Mouse (Mus musculus) midbrain, postnatal 0 days (tissue): Measurements from ENCODE around the gene Gse1. TPM values are rescaled to one million over a fixed set of nuclear protein-coding genes. Genes with fewer than 3 reads are reported as not detected.

Experiments
- ATAC-seq: fragments of 200-750 bp; cut with Nextera tagmentation; 2 replicates; pipeline ENCODE4 v1.8.0; 2017; ENCODE audit warnings: moderate number of reproducible peaks, mild to moderate bottlenecking, moderate TSS enrichment, moderate library complexity; ENCODE audit not compliant: low FRiP score
- DNase-seq: peaks from one replicate; pipeline ENCODE4 v3.0.0-alpha.2; 2015; ENCODE audit warnings: low spot score
- H3K27ac ChIP-seq: fragments of 300-500 bp; sonication (generic); 2 replicates; pipeline ENCODE4 v1.5.1; 2014; ENCODE audit warnings: low read depth, mild to moderate bottlenecking, low read length, mixed read lengths
- H3K27me3 ChIP-seq: fragments of 300-500 bp; sonication (generic); 2 replicates; pipeline ENCODE4 v1.6.1; 2014; ENCODE audit warnings: low read length, control low read depth, mixed read lengths; ENCODE audit not compliant: insufficient read depth
- H3K36me3 ChIP-seq: fragments of 300-500 bp; sonication (generic); 2 replicates; pipeline ENCODE4 v1.6.1; 2014; ENCODE audit warnings: low read length, control low read depth, mixed read lengths; ENCODE audit not compliant: insufficient read depth
- H3K4me1 ChIP-seq: fragments of 300-500 bp; sonication (generic); 2 replicates; pipeline ENCODE4 v1.6.1; 2014; ENCODE audit warnings: mild to moderate bottlenecking, control low read depth, antibody characterized with exemption, low read length, mixed read lengths; ENCODE audit not compliant: insufficient read depth
- H3K4me2 ChIP-seq: fragments of 300-500 bp; sonication (generic); 2 replicates; pipeline ENCODE4 v1.6.1; 2014; ENCODE audit warnings: low read depth, mild to moderate bottlenecking, low read length, mixed read lengths; ENCODE audit not compliant: poor library complexity, severe bottlenecking
- H3K4me3 ChIP-seq: fragments of 300-500 bp; sonication (generic); 2 replicates; pipeline ENCODE4 v1.5.1; 2014; ENCODE audit warnings: low read depth, mild to moderate bottlenecking, low read length, moderate library complexity
- H3K9ac ChIP-seq: fragments of 300-500 bp; sonication (generic); replicated peaks from 2 replicates; pipeline ENCODE4 v1.6.1; 2014; ENCODE audit warnings: mild to moderate bottlenecking, low read length, moderate library complexity, mixed read lengths; ENCODE audit not compliant: poor library complexity, severe bottlenecking
- H3K9me3 ChIP-seq: fragments of 300-500 bp; sonication (generic); 2 replicates; pipeline ENCODE4 v1.6.1; 2016; ENCODE audit warnings: low read length, control low read depth
- CTCF ChIP-seq: IDR thresholded peaks from 2 replicates; pipeline ENCODE4 v1.5.1; 2016; ENCODE audit warnings: antibody characterized with exemption, mild to moderate bottlenecking
- WGBS: fragments of 180-500 bp; shearing (Covaris S2); extraction: QIAGEN DNeasy Blood & Tissue Kit; methylation state at CpG from one replicate; pipeline ENCODE4 v1.1.7; 2014; 5-methylcytosine and 5-hydroxymethylcytosine counted together
- polyA plus RNA-seq: library from polyadenylated mRNA; unstranded; fragments of >200 nt; fragmentation: Nextera tagmentation; extraction: Ambion mirVana; gene quantifications from 2 replicates; pipeline ENCODE4 v1.2.1, GENCODE M21; 2015
- total RNA-seq: library from RNA; depleted of rRNA; stranded (reverse); fragments of >200 nt; gene quantifications from 2 replicates; pipeline ENCODE4 v1.2.3, GENCODE M21; 2014

Gse1 gene
- total and polyA plus RNA-seq, 2 experiments from 2014 or later = 12.4 to 51.3 TPM

- no peak overlapping the region for H3K4me2 ChIP-seq
- H3K4me1 ChIP-seq = peaks cover 11% of the 10 kb centered on the region
- 67% methylated on average over 11 of the region's 11 CpGs for WGBS
- no peaks in the 10 kb centered on the region for H3K27me3 ChIP-seq
- H3K9me3 ChIP-seq = no peaks in the 10 kb centered on the region
- no peaks in the 10 kb centered on the region for H3K36me3 ChIP-seq
- ATAC-seq (no peak), DNase-seq (peak; percentile 25)
- H3K4me3 ChIP-seq = no peak overlapping the region
- no peak overlapping the region for H3K9ac ChIP-seq
- TF ChIP-seq CTCF = no peak
- 0 out of 2 replicates have a peak overlapping the region, but pooled peaks have one; percentile 21 for H3K27ac ChIP-seq
These were observed 391.3 kb downstream of the Gse1 start for GRCm38 (mm10) chr8:120619235-120620180.

- Histone ChIP-seq H3K9ac (no peak overlapping the region), H3K4me3 (no peak overlapping the region), H3K4me1 (peaks cover 11% of the 10 kb centered on the region), H3K4me2 (no peak overlapping the region), H3K27me3 (no peaks in the 10 kb centered on the region), H3K27ac (no peak overlapping the region), H3K36me3 (no peaks in the 10 kb centered on the region), H3K9me3 (no peaks in the 10 kb centered on the region)
- ATAC-seq = no peak
- DNase-seq = no peak
- TF ChIP-seq CTCF = no peak
- WGBS = 58% methylated on average over 7 of the region's 7 CpGs
These were observed 392.2 kb downstream of the Gse1 start for GRCm38 (mm10) chr8:120620441-120620840.

- WGBS = 63% methylated on average over 14 of the region's 14 CpGs
- no peak overlapping the region for H3K4me3 ChIP-seq
- no peak overlapping the region for H3K9ac ChIP-seq
- H3K27me3 ChIP-seq = no peaks in the 10 kb centered on the region
- no peaks in the 10 kb centered on the region for H3K9me3 ChIP-seq
- DNase-seq = no peak
- no peak for TF ChIP-seq CTCF
- no peak for ATAC-seq
- no peak overlapping the region for H3K27ac ChIP-seq
- H3K36me3 ChIP-seq = no peaks in the 10 kb centered on the region
- H3K4me2 ChIP-seq = no peak overlapping the region
- peaks cover 8% of the 10 kb centered on the region for H3K4me1 ChIP-seq
These were observed 393.9 kb downstream of the Gse1 start for GRCm38 (mm10) chr8:120622161-120622560.

DNA sequence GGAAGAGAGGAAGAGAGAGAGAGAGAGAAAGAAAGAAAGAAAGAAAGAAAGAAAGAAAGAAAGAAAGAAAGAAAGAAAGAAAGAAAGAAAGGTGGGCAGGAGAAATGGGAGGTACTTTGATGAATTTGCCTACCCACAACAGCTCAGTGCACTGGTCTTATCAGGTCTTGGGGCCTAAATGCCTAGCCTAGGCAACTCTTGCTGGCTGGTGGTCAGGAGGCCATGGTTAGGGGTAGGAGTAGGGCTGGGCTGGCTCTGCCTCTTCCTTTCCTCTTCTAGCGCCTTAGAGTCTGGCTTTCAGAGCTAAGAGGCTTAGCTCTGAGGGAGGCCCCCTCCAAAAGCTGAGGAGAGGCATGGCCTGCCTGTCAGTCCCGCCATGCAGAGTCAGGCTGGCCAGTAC is 395.4 kb downstream of the Gse1 start:
- DNase-seq (no peak), ATAC-seq (no peak)
- WGBS = 52% methylated on average over 2 of the region's 2 CpGs
- H3K36me3 ChIP-seq = no peaks in the 10 kb centered on the region
- no peak for TF ChIP-seq CTCF
- H3K27me3 ChIP-seq = no peaks in the 10 kb centered on the region
- no peak overlapping the region for H3K27ac ChIP-seq
- no peak overlapping the region for H3K4me3 ChIP-seq
- H3K4me1 ChIP-seq = 0 out of 2 replicates have a peak, but pooled peaks cover 4% of the 10 kb centered on the region
- H3K4me2 ChIP-seq = no peak overlapping the region
- no peaks in the 10 kb centered on the region for H3K9me3 ChIP-seq
- H3K9ac ChIP-seq = no peak overlapping the region

DNA sequence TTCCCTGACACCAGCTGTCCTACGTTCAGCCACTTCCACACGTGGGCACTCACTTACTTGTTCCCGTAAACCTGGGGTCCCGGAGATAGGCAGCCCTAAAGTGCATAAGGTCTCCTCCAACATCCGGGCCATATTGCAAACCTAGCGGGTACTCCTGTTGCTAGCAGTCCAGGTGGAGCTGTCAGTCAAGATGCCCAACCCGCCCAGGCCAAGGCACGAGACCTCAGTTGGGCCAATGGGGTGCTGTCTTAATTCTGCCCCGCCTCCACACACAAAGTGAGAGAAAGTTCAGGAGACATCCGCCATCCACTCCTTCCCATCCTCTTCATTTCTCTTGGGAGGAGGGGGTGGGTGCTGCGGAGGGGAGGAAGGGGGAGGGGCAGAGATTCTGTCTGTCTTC is 398.2 kb downstream of the Gse1 start:
- no peak for ATAC-seq
- Histone ChIP-seq H3K9ac (no peak overlapping the region), H3K36me3 (no peaks in the 10 kb centered on the region), H3K4me3 (no peak overlapping the region), H3K27me3 (no peaks in the 10 kb centered on the region), H3K4me2 (no peak overlapping the region), H3K9me3 (no peaks in the 10 kb centered on the region), H3K27ac (no peak overlapping the region), H3K4me1 (0 out of 2 replicates have a peak, but pooled peaks cover 4% of the 10 kb centered on the region)
- no peak for DNase-seq
- WGBS = 76% methylated on average over 11 of the region's 11 CpGs
- no peak for TF ChIP-seq CTCF

DNA sequence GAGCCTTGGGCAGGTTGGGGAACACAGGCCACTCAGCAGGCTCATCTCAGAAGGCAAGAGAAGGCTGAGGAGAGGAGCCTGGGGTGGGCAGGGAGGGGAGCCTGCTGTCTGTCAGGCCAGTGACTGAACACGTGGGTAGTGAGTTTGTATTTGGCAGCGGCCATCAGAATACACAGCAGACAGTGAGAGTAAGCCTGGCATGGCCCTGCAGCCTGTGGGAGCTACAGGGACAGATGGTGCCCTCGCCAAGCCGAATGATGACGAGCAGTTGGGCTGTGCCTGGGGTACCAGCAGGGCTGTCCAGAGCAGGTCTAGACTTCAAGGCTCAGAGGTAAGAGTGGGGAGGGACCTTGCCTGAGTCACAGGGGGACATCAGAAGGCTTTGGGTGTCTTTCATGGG is 399.0 kb downstream of the Gse1 start:
- no peak for ATAC-seq
- Histone ChIP-seq H3K27ac (no peak overlapping the region), H3K9me3 (no peaks in the 10 kb centered on the region), H3K4me1 (no peaks in the 10 kb centered on the region), H3K36me3 (no peaks in the 10 kb centered on the region), H3K9ac (no peak overlapping the region), H3K4me3 (no peak overlapping the region), H3K27me3 (no peaks in the 10 kb centered on the region), H3K4me2 (no peak overlapping the region)
- no peak for TF ChIP-seq CTCF
- WGBS = 82% methylated on average over 5 of the region's 5 CpGs
- peak; percentile 72 for DNase-seq
